Mouse (Mus musculus): ENCODE measurements around the gene Tbk1. TPM values are rescaled to one million over a fixed set of nuclear protein-coding genes. Genes with fewer than 3 reads are reported as not detected.
A peak's percentile ranks its signal among the peaks of the same experiment; 100 is the strongest.

Gene Tbk1
- total RNA-seq, 1 experiment: 25.7 TPM

- Histone ChIP-seq H3K9ac (ENCODE audit: insufficient read depth, low read depth, low read length, poor library complexity, severe bottlenecking) (no peak overlapping the region), H3K36me3 (ENCODE audit: control insufficient read depth, insufficient read depth, low read length, poor library complexity, severe bottlenecking) (peaks cover 27% of the 10 kb centered on the region), H3K9me3 (ENCODE audit: control insufficient read depth, insufficient read depth, low read depth, low read length) (no peaks in the 10 kb centered on the region), H3K4me1 (ENCODE audit: control insufficient read depth in 2 of 2, insufficient read depth in 2 of 2, low read length in 2 of 2, poor library complexity in 1 of 2) (no peaks in the 10 kb centered on the region), H3K4me3 (ENCODE audit: insufficient read depth in 1 of 2, low read depth in 1 of 2, low read length in 2 of 2, poor library complexity in 1 of 2, severe bottlenecking in 1 of 2) (no peak overlapping the region), H3K27ac (ENCODE audit: insufficient read depth, low read depth, low read length, poor library complexity, severe bottlenecking) (no peak overlapping the region)
- in situ Hi-C loops (cut with MboI; ENCODE audit: low sequenced_read_pairs in 2 of 2, unreplicated experiment in 2 of 2): no loop called here
- TF ChIP-seq ZNF384 (IDR thresholded peaks at IDR 0.05; ENCODE audit: low read depth, low read length) (no peak), HCFC1 (IDR thresholded peaks at IDR 0.05; ENCODE audit: borderline replicate concordance, insufficient read depth, low read length) (no peak), CHD2 (IDR thresholded peaks at IDR 0.05; ENCODE audit: low read depth, low read length) (no peak), ZC3H11A (IDR thresholded peaks at IDR 0.05; ENCODE audit: borderline replicate concordance, low read depth, low read length) (no peak), MAFK (IDR thresholded peaks at IDR 0.05; ENCODE audit: insufficient read depth, low read depth, low read length) (no peak)
- DNase-seq (ENCODE audit: low read depth, low spot score): no peak
These were observed 36.3 kb downstream of the Tbk1 start for GRCm38 (mm10) chr10:121550334-121550733.

GRCm38 (mm10) chr10:121549670-121550069 lies 36.9 kb downstream of the Tbk1 start:
- DNase-seq (ENCODE audit: low read depth, low spot score): no peak
- in situ Hi-C loops (cut with MboI; ENCODE audit: low sequenced_read_pairs in 2 of 2, unreplicated experiment in 2 of 2): no loop called here
- Histone ChIP-seq H3K4me1 (ENCODE audit: control insufficient read depth in 2 of 2, insufficient read depth in 2 of 2, low read length in 2 of 2, poor library complexity in 1 of 2) (no peaks in the 10 kb centered on the region), H3K4me3 (ENCODE audit: insufficient read depth in 1 of 2, low read depth in 1 of 2, low read length in 2 of 2, poor library complexity in 1 of 2, severe bottlenecking in 1 of 2) (no peak overlapping the region), H3K36me3 (ENCODE audit: control insufficient read depth, insufficient read depth, low read length, poor library complexity, severe bottlenecking) (peaks cover 27% of the 10 kb centered on the region), H3K27ac (ENCODE audit: insufficient read depth, low read depth, low read length, poor library complexity, severe bottlenecking) (no peak overlapping the region), H3K9me3 (ENCODE audit: control insufficient read depth, insufficient read depth, low read depth, low read length) (no peaks in the 10 kb centered on the region), H3K9ac (ENCODE audit: insufficient read depth, low read depth, low read length, poor library complexity, severe bottlenecking) (no peak overlapping the region)
- TF ChIP-seq MAFK (IDR thresholded peaks at IDR 0.05; ENCODE audit: insufficient read depth, low read depth, low read length) (no peak), ZC3H11A (IDR thresholded peaks at IDR 0.05; ENCODE audit: borderline replicate concordance, low read depth, low read length) (no peak)

GRCm38 (mm10) chr10:121547162-121547561 lies 39.4 kb downstream of the Tbk1 start:
- no peaks in the 10 kb centered on the region for H3K9me3 ChIP-seq (ENCODE audit: control insufficient read depth, insufficient read depth, low read depth, low read length)
- no peak for DNase-seq (ENCODE audit: low read depth, low spot score)
- no peak overlapping the region for H3K27ac ChIP-seq (ENCODE audit: insufficient read depth, low read depth, low read length, poor library complexity, severe bottlenecking)
- no peak overlapping the region for H3K9ac ChIP-seq (ENCODE audit: insufficient read depth, low read depth, low read length, poor library complexity, severe bottlenecking)
- in situ Hi-C loops (cut with MboI; ENCODE audit: low sequenced_read_pairs in 2 of 2, unreplicated experiment in 2 of 2): no loop called here
- peaks cover 0 to 5% of the 10 kb centered on the region in 2 experiments; a peak in 1 of 4 replicates for H3K4me1 ChIP-seq (ENCODE audit: control insufficient read depth in 2 of 2, insufficient read depth in 2 of 2, low read length in 2 of 2, poor library complexity in 1 of 2)
- TF ChIP-seq CHD2 (IDR thresholded peaks at IDR 0.05; ENCODE audit: low read depth, low read length): no peak
- TF ChIP-seq ZC3H11A (IDR thresholded peaks at IDR 0.05; ENCODE audit: borderline replicate concordance, low read depth, low read length): no peak
- TF ChIP-seq MAFK (IDR thresholded peaks at IDR 0.05; ENCODE audit: insufficient read depth, low read depth, low read length): no peak
- TF ChIP-seq HCFC1 (IDR thresholded peaks at IDR 0.05; ENCODE audit: borderline replicate concordance, insufficient read depth, low read length): no peak
- TF ChIP-seq ZNF384 (IDR thresholded peaks at IDR 0.05; ENCODE audit: low read depth, low read length): no peak
- no peak overlapping the region for H3K4me3 ChIP-seq (ENCODE audit: insufficient read depth in 1 of 2, low read depth in 1 of 2, low read length in 2 of 2, poor library complexity in 1 of 2, severe bottlenecking in 1 of 2)
- H3K36me3 ChIP-seq (ENCODE audit: control insufficient read depth, insufficient read depth, low read length, poor library complexity, severe bottlenecking): peaks cover 15% of the 10 kb centered on the region

GRCm38 (mm10) chr10:121543577-121543976 lies 43.0 kb downstream of the Tbk1 start:
- TF ChIP-seq ZC3H11A (IDR thresholded peaks at IDR 0.05; ENCODE audit: borderline replicate concordance, low read depth, low read length) (no peak), HCFC1 (IDR thresholded peaks at IDR 0.05; ENCODE audit: borderline replicate concordance, insufficient read depth, low read length) (no peak), CHD2 (IDR thresholded peaks at IDR 0.05; ENCODE audit: low read depth, low read length) (no peak), MAFK (IDR thresholded peaks at IDR 0.05; ENCODE audit: insufficient read depth, low read depth, low read length) (no peak), ZNF384 (IDR thresholded peaks at IDR 0.05; ENCODE audit: low read depth, low read length) (no peak)
- in situ Hi-C loops (cut with MboI; ENCODE audit: low sequenced_read_pairs in 2 of 2, unreplicated experiment in 2 of 2): no loop called here
- DNase-seq (ENCODE audit: low read depth, low spot score): no peak

GRCm38 (mm10) chr10:121542156-121542555 lies 44.4 kb downstream of the Tbk1 start:
- Histone ChIP-seq H3K36me3 (ENCODE audit: control insufficient read depth, insufficient read depth, low read length, poor library complexity, severe bottlenecking) (0 out of 2 replicates have a peak, but pooled peaks cover 4% of the 10 kb centered on the region), H3K4me3 (ENCODE audit: insufficient read depth in 1 of 2, low read depth in 1 of 2, low read length in 2 of 2, poor library complexity in 1 of 2, severe bottlenecking in 1 of 2) (peak overlapping the region; percentile 20 to 56)
- in situ Hi-C loops (cut with MboI; ENCODE audit: low sequenced_read_pairs in 2 of 2, unreplicated experiment in 2 of 2): no loop called here

More at GRCm38 (mm10) chr10:121543577-121543976, 43.0 kb downstream of the Tbk1 start:
- Histone ChIP-seq H3K36me3 (ENCODE audit: control insufficient read depth, insufficient read depth, low read length, poor library complexity, severe bottlenecking) (0 out of 2 replicates have a peak, but pooled peaks cover 4% of the 10 kb centered on the region), H3K4me1 (ENCODE audit: control insufficient read depth in 2 of 2, insufficient read depth in 2 of 2, low read length in 2 of 2, poor library complexity in 1 of 2) (peaks cover 0 to 9% of the 10 kb centered on the region in 2 experiments; a peak in 1 of 4 replicates), H3K27ac (ENCODE audit: insufficient read depth, low read depth, low read length, poor library complexity, severe bottlenecking) (no peak overlapping the region), H3K9ac (ENCODE audit: insufficient read depth, low read depth, low read length, poor library complexity, severe bottlenecking) (no peak overlapping the region), H3K9me3 (ENCODE audit: control insufficient read depth, insufficient read depth, low read depth, low read length) (no peaks in the 10 kb centered on the region), H3K4me3 (ENCODE audit: insufficient read depth in 1 of 2, low read depth in 1 of 2, low read length in 2 of 2, poor library complexity in 1 of 2, severe bottlenecking in 1 of 2) (no peak overlapping the region)

More at GRCm38 (mm10) chr10:121542156-121542555, 44.4 kb downstream of the Tbk1 start:
- Histone ChIP-seq H3K9me3 (ENCODE audit: control insufficient read depth, insufficient read depth, low read depth, low read length) (no peaks in the 10 kb centered on the region), H3K4me1 (ENCODE audit: control insufficient read depth in 2 of 2, insufficient read depth in 2 of 2, low read length in 2 of 2, poor library complexity in 1 of 2) (peaks cover 0 to 9% of the 10 kb centered on the region in 2 experiments; a peak in 1 of 4 replicates), H3K9ac (ENCODE audit: insufficient read depth, low read depth, low read length, poor library complexity, severe bottlenecking) (peak overlapping the region; percentile 49; the same call in 1 of the 2 replicates), H3K27ac (ENCODE audit: insufficient read depth, low read depth, low read length, poor library complexity, severe bottlenecking) (no peak overlapping the region)
- no peak for DNase-seq (ENCODE audit: low read depth, low spot score)
- TF ChIP-seq MAFK (IDR thresholded peaks at IDR 0.05; ENCODE audit: insufficient read depth, low read depth, low read length) (peak; percentile 74), CHD2 (IDR thresholded peaks at IDR 0.05; ENCODE audit: low read depth, low read length) (no peak), ZC3H11A (IDR thresholded peaks at IDR 0.05; ENCODE audit: borderline replicate concordance, low read depth, low read length) (no peak)

Measured in ES-E14 (cell line).